Mouse (Mus musculus): ENCODE measurements around the gene Astn2.

GRCm38 (mm10) chr4:66222602-66223317 lies 181.7 kb downstream of the Astn2 start:
- TF ChIP-seq POLR2A (IDR thresholded peaks at IDR 0.05; ENCODE audit: borderline replicate concordance, low read depth, low read length) = no peak
- no peak for TF ChIP-seq CTCF (IDR thresholded peaks at IDR 0.05; ENCODE audit: low read depth, low read length)
